Mouse (Mus musculus): ENCODE measurements around the gene Cdh12. TPM values are rescaled to one million over a fixed set of nuclear protein-coding genes. Genes with fewer than 3 reads are reported as not detected.
"Not testable (repeated sequence)": the region's sequence is repeated elsewhere in the genome, so short reads cannot be mapped to it uniquely, and the experiment has no call there.

Cdh12 gene
- polyA plus RNA-seq, 1 experiment from 2014 or later: 1.2 TPM

DNA sequence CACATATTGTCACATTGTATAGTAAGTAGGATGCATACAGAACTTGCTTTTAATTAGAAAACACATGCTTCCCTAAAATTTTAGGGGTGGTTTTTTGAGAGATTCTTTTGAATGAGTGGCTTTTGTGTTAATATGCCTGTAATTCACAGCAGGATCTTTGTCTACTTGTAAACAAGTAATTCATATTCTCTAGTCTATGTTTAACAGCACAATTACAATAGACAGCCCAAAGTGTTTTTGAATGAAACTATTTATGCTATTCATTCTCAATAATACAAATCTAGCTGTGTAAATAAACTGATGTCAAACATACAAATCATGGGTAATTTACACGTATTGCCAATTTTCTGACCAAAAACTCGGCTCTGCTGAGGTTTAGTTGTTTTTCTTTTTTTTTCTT is 895.3 kb downstream of the Cdh12 start:
- no peaks in the 10 kb centered on the region for H3K4me1 ChIP-seq
- no peak overlapping the region for H3K4me3 ChIP-seq (replicated peaks)
- no peak overlapping the region for H3K9ac ChIP-seq
- no peaks in the 10 kb centered on the region for H3K36me3 ChIP-seq (replicated peaks)
- no peak overlapping the region for H3K4me2 ChIP-seq
- H3K27me3 ChIP-seq: peaks cover 4% of the 10 kb centered on the region; the same call in 1 of the 2 replicates
- peak; percentile 17; the same call in 1 of the 2 replicates for ATAC-seq (ENCODE audit: low FRiP score)
- 19% methylated on average over 2 of the region's 2 CpGs for WGBS
- no peaks in the 10 kb centered on the region for H3K9me3 ChIP-seq
- no peak overlapping the region for H3K27ac ChIP-seq

DNA sequence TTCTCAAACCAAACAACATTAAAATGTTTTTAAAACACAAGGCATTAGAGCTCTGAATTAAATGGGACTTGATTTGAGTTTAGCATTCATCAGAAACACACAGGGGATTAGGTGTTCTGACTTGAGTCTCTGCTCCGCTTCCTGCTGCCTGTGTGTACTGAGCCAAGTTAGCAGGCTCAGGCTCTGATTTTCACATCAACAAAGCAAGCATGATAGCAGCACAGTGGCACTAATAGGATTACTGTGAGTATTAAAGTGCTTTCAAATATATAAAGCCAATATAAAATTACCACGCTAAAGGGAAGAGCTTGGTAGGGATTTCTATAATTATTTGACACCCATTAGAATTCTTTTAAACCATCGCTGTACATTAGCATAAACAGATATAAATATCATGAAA is 895.7 kb downstream of the Cdh12 start:
- peaks cover 4% of the 10 kb centered on the region; the same call in 1 of the 2 replicates for H3K27me3 ChIP-seq
- WGBS: 16% methylated on average over 3 of the region's 3 CpGs
- H3K36me3 ChIP-seq (replicated peaks): no peaks in the 10 kb centered on the region
- no peak overlapping the region for H3K9ac ChIP-seq
- H3K4me3 ChIP-seq (replicated peaks): no peak overlapping the region
- H3K9me3 ChIP-seq: no peaks in the 10 kb centered on the region
- peak; percentile 68; the same call in 1 of the 2 replicates for ATAC-seq (ENCODE audit: low FRiP score)
- H3K4me1 ChIP-seq: no peaks in the 10 kb centered on the region
- no peak overlapping the region for H3K4me2 ChIP-seq
- H3K27ac ChIP-seq: no peak overlapping the region

DNA sequence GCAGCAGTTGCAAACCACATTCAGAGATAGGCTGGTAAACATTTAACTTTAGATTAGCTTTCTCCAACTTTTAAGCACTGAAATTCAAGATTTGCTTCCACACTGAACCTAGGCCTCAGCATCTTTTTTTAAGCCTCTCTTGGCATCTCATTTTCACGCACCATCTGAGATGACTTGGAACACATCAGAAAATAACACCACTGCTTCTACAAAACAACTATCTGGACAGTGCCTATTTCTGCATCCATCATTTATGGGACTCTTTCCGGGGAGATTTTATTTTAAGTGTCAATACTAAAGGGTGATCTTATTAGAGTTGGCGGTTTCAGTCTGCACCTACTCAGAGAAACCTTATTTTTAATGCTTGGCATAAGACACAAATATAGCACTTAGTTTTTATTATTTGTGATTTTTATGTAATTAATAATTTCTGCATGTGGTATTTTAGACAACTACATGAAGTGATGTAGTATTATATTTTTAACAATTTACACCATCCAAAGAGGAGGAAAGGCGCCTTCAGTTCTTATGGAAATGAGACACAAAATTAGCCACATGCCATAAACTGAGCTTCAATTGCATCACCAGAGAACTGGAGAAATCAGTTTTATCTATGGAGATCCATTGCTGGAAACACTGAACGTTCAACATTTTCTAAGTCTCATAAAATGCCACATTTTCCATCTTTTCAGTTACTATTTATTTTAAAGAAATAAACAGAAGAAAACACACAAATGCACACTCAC is 906.5 kb downstream of the Cdh12 start:
- ATAC-seq (ENCODE audit: low FRiP score): no peak
- no peaks in the 10 kb centered on the region for H3K27me3 ChIP-seq
- no peak overlapping the region for H3K27ac ChIP-seq
- no peak overlapping the region for H3K4me3 ChIP-seq (replicated peaks)
- H3K36me3 ChIP-seq (replicated peaks): no peaks in the 10 kb centered on the region
- no peak overlapping the region for H3K9ac ChIP-seq
- no peak overlapping the region for H3K4me2 ChIP-seq
- no peaks in the 10 kb centered on the region for H3K4me1 ChIP-seq
- H3K9me3 ChIP-seq: no peaks in the 10 kb centered on the region
- WGBS: 90% methylated on average over 5 of the region's 5 CpGs

DNA sequence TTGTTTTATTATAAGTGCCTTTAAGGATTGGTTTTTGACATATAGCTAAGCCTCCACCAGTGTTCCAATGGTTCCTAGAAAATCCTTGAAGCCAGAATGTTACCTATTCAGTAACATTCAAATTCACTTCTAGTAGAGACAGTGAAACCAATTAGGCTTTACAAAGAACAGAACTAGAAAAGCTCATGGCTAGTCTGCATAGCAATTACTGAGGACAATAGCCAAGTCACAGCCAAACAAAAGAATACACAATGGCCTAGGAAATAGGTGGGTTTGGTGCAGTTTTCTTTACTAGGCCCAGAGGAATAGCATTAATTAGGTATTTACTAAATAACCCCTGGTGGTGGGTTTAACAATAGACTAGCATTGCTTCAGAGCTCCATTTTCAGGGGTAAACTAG is 917.3 kb downstream of the Cdh12 start:
- Histone ChIP-seq H3K27me3 (no peaks in the 10 kb centered on the region), H3K4me2 (no peak overlapping the region), H3K4me3 (replicated peaks) (no peak overlapping the region), H3K9me3 (no peaks in the 10 kb centered on the region), H3K4me1 (no peaks in the 10 kb centered on the region), H3K36me3 (replicated peaks) (no peaks in the 10 kb centered on the region), H3K9ac (no peak overlapping the region), H3K27ac (no peak overlapping the region)
- no peak for ATAC-seq (ENCODE audit: low FRiP score)

DNA sequence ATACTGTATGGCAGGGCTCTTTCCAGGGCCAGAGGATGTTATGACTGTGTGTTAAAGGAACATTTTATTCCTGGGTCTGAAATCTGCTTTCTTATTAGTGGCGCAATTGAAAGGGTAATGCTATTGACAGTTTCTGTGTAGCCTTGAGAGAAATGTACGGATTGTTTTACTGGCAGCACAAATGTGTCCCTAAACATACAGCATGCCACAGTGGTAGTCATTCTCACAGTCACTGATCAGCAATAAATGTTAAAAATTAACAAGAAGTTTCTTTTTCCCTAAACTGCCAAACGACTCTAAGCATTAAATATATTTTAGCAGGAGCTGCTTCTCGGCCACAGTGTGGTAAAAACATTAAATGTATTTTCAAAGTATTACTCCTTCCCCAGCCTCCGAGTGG is 926.4 kb downstream of the Cdh12 start:
- no peak overlapping the region for H3K27ac ChIP-seq
- H3K36me3 ChIP-seq (replicated peaks): no peaks in the 10 kb centered on the region
- H3K4me3 ChIP-seq (replicated peaks): no peak overlapping the region
- no peaks in the 10 kb centered on the region for H3K27me3 ChIP-seq
- H3K9ac ChIP-seq: no peak overlapping the region
- H3K9me3 ChIP-seq: no peaks in the 10 kb centered on the region
- WGBS: 85% methylated on average over 5 of the region's 5 CpGs
- H3K4me1 ChIP-seq: no peaks in the 10 kb centered on the region
- ATAC-seq (ENCODE audit: low FRiP score): no peak; the same call in 1 of the 2 replicates
- H3K4me2 ChIP-seq: no peak overlapping the region

DNA sequence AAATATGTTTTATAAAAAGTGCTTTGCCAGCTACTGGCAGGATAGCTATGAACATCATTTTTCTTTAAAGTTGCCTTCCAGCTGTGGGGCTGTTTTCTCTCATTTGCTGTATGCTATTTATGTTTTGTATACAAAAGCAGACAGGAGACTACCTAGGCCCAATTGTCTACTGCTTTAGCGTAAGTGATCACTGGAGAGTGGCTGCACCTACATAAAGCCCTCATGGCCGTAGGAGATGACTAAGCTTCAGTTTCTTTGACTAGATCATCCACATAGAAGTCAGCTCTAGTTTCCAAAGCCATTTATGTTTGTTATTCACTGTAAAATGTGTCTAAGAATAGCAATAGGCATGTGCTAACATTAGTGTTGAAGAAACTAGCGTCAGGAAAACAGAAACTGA is 926.8 kb downstream of the Cdh12 start:
- H3K27me3 ChIP-seq: no peaks in the 10 kb centered on the region
- no peak for ATAC-seq (ENCODE audit: low FRiP score)
- no peak overlapping the region for H3K9ac ChIP-seq
- no peak overlapping the region for H3K4me3 ChIP-seq (replicated peaks)
- H3K36me3 ChIP-seq (replicated peaks): no peaks in the 10 kb centered on the region
- no peaks in the 10 kb centered on the region for H3K4me1 ChIP-seq
- H3K4me2 ChIP-seq: no peak overlapping the region
- H3K9me3 ChIP-seq: no peaks in the 10 kb centered on the region
- H3K27ac ChIP-seq: no peak overlapping the region
- WGBS: 82% methylated on average over 3 of the region's 3 CpGs

DNA sequence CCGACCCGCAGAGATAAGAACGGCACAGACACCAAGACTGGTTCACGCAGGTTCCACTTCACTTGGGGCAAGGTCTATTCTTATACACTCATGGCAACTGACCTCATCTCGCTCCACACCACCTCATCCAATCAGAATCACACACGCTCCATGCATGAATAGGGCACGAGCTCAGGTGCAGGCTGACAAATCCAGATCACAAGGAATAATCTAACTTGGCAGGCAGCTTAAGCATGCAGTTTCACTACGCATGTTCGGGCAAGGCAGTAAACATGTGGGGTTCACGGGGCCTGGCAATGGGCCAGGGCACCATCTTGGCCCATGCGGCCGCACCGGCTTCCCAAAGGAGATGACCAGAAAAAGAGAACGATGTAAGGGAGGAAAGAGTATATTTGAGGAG is 942.4 kb downstream of the Cdh12 start:
- not testable (repeated sequence) for H3K4me1 ChIP-seq
- WGBS: 92% methylated on average over 14 of the region's 14 CpGs

DNA sequence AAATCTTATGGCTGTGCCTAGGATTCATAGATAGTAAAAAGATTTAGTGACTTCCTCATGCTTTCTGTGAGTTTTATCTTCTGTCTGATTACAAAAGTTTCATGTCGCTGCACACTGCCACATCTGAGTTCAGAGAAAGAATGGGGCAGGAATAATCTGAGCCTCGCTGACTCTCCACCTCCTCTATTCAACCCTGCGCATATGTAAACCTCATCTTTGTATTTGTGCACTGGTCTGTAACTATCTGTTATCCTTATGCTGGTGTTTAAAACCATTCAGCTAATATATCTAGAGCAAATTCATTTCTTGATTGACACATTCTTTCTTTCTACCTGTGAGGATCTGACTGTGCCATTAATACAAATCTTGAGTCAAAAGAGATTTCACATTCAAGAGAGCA is 944.0 kb downstream of the Cdh12 start:
- Histone ChIP-seq H3K9ac (no peak overlapping the region), H3K27me3 (no peaks in the 10 kb centered on the region), H3K4me3 (replicated peaks) (no peak overlapping the region), H3K4me2 (no peak overlapping the region), H3K27ac (no peak overlapping the region), H3K4me1 (no peaks in the 10 kb centered on the region), H3K9me3 (no peaks in the 10 kb centered on the region), H3K36me3 (replicated peaks) (no peaks in the 10 kb centered on the region)
- 15% methylated on average over 3 of the region's 3 CpGs for WGBS
- no peak for ATAC-seq (ENCODE audit: low FRiP score)

More for the DNA sequence above, 942.4 kb downstream of the Cdh12 start:
- not testable (repeated sequence) for ATAC-seq (ENCODE audit: low FRiP score); H3K4me2 ChIP-seq; H3K27me3 ChIP-seq; H3K4me3 ChIP-seq (replicated peaks); H3K9me3 ChIP-seq; H3K27ac ChIP-seq; H3K9ac ChIP-seq; H3K36me3 ChIP-seq (replicated peaks)

DNA sequence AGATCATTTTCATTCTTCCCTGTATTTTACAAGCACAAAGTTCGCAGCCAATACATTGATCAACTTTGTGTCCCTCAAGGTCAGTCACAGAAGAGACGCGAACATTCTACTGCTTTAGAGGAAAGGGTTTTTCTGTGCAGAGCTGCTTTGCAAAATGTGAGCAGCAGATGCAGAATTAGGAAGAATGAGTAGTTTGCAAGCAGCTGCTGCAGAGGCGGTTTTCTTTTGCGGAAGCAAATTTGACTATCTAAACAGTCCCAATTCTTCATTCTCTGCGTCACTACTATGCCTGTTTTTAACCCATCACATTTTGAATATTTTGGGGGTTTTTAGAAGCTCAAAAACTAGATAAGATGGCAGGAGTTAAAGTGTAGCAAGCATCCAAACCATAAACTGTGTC is 956.1 kb downstream of the Cdh12 start:
- no peak for ATAC-seq (ENCODE audit: low FRiP score)
- no peaks in the 10 kb centered on the region for H3K4me1 ChIP-seq

DNA sequence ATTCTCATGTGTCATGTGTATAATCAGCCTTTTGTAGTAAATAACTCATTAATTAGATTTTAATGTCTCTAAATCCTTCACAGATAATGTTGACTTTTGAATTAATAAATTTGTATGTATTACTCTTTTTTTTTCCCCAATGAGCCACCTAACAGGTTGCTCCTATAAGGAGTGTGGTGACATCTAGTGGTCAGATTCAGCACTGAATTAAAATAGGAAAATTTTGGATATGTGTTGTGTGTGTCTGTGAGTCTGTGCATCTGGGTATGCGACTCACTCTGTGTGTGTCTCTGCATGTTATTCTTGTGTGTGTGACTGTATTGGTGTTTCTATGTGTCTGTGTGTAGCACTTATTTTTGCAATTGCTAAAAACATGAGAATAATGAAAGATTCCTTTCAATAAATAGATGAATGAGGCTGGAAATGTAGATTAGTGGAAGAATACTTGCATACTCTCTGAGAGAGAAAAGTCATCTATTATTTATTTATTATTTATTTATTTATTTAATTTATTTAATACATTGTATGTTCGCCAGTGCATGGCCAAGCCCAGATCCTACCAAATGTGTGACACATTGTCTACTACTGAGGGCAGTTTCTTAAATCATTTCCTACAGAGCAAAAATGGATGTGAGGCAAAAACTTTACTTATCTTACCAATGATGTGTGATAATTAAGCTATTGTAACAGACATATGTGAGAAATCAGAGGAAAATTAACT is 958.4 kb downstream of the Cdh12 start:
- H3K4me1 ChIP-seq: no peaks in the 10 kb centered on the region
- no peak overlapping the region for H3K27ac ChIP-seq
- no peak overlapping the region for H3K9ac ChIP-seq
- ATAC-seq (ENCODE audit: low FRiP score): peak; percentile 79
- H3K9me3 ChIP-seq: no peaks in the 10 kb centered on the region
- 74% methylated on average over 2 of the region's 2 CpGs for WGBS
- no peak overlapping the region for H3K4me3 ChIP-seq (replicated peaks)
- no peak overlapping the region for H3K4me2 ChIP-seq
- no peaks in the 10 kb centered on the region for H3K36me3 ChIP-seq (replicated peaks)
- no peaks in the 10 kb centered on the region for H3K27me3 ChIP-seq

More for the DNA sequence above, 956.1 kb downstream of the Cdh12 start:
- no peak overlapping the region for H3K9ac ChIP-seq
- no peaks in the 10 kb centered on the region for H3K27me3 ChIP-seq
- H3K36me3 ChIP-seq (replicated peaks): no peaks in the 10 kb centered on the region
- no peak overlapping the region for H3K4me3 ChIP-seq (replicated peaks)
- WGBS: 76% methylated on average over 6 of the region's 6 CpGs
- no peak overlapping the region for H3K27ac ChIP-seq
- H3K9me3 ChIP-seq: no peaks in the 10 kb centered on the region
- no peak overlapping the region for H3K4me2 ChIP-seq

DNA sequence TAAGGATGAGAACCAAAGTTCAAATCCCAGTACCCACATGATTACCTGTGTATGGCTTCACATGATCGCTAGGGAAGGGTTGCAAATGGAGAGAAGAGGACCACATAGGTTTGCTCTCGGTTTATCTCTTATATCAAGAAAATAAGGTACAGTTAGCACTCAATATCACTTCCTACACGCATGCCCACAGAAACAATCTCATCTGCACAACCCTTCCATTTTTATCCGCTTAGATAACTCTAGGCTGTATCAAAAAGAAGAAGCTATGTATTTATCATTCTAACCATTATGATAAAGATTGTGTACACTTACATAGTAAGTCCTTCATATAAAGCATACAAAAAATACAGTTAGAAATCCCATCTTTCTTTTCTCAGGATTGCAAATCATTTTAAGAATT is 988.3 kb downstream of the Cdh12 start:
- Histone ChIP-seq H3K36me3 (replicated peaks) (no peaks in the 10 kb centered on the region), H3K4me1 (no peaks in the 10 kb centered on the region), H3K27ac (no peak overlapping the region), H3K27me3 (no peaks in the 10 kb centered on the region), H3K4me2 (no peak overlapping the region), H3K4me3 (replicated peaks) (no peak overlapping the region), H3K9me3 (no peaks in the 10 kb centered on the region), H3K9ac (no peak overlapping the region)
- no peak for ATAC-seq (ENCODE audit: low FRiP score)
- whole genome bisulfite sequencing: 85% methylated on average over 4 of the region's 4 CpGs

DNA sequence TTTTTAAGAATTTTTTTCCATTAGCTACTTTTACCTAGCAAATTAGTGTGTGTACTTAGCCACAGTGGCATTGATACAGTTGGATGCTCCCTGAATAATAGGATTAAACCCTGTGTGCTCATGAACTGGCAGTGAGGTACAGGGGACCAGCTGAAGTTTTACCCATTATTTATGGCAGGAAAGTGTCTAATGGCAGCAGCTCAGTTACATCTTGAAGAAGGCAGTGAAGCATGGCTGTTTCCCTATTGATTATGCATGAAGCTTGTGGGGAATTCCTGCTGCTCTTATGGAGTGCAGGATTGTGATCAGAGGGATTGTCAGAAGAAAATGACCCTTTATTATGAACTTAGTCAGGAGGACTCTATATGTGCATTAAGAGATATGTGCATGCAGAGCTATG is 988.9 kb downstream of the Cdh12 start:
- Histone ChIP-seq H3K9ac (no peak overlapping the region), H3K4me1 (no peaks in the 10 kb centered on the region), H3K27ac (no peak overlapping the region), H3K36me3 (replicated peaks) (no peaks in the 10 kb centered on the region), H3K4me3 (replicated peaks) (no peak overlapping the region), H3K9me3 (no peaks in the 10 kb centered on the region), H3K27me3 (no peaks in the 10 kb centered on the region), H3K4me2 (no peak overlapping the region)
- ATAC-seq (ENCODE audit: low FRiP score): no peak

DNA sequence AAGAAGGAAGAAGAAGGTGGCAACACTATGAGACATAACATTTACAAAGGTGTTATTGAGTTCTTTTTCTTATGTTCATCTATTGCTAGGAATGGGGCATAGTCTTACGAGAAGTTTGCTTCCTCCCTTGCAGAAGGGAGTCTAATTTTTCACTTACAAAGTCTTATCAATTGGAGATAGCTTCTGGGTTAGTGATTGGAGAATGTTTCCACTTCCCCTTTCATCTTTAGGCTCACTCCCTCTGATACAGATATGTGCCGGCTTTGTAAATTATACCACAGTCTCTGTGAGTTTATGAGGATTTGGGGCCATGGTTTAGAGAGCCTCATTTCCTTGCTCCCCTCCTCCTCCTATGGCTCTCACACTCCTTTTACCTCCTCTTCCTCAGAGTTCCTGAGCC is 1009.0 kb downstream of the Cdh12 start:
- no peaks in the 10 kb centered on the region for H3K27me3 ChIP-seq
- no peak for ATAC-seq (ENCODE audit: low FRiP score)
- no peaks in the 10 kb centered on the region for H3K9me3 ChIP-seq
- H3K27ac ChIP-seq: no peak overlapping the region
- no peaks in the 10 kb centered on the region for H3K4me1 ChIP-seq
- no peak overlapping the region for H3K4me3 ChIP-seq (replicated peaks)
- 91% methylated on average over 2 of the region's 2 CpGs for WGBS
- H3K36me3 ChIP-seq (replicated peaks): no peaks in the 10 kb centered on the region
- no peak overlapping the region for H3K4me2 ChIP-seq
- no peak overlapping the region for H3K9ac ChIP-seq
